Mouse (Mus musculus) liver, adult 10 weeks (tissue): ENCODE data around the gene Vmn1r56. TPM values are rescaled to one million over a fixed set of nuclear protein-coding genes. Genes with fewer than 3 reads are reported as not detected.

Experiments used
- polyA plus RNA-seq: library from polyadenylated mRNA; stranded (reverse); fragments of 350-450 nt; fragmentation: Illumina TruSeq; extraction: RNeasy Lipid Tissue Mini Kit (QIAGEN cat#74804); gene quantifications from one replicate; pipeline ENCODE4 v1.2.3, GENCODE M21; 2014; ENCODE audit warnings: low read depth, low replicate concordance

Vmn1r56 gene
- polyA plus RNA-seq, result not detected

DNA sequence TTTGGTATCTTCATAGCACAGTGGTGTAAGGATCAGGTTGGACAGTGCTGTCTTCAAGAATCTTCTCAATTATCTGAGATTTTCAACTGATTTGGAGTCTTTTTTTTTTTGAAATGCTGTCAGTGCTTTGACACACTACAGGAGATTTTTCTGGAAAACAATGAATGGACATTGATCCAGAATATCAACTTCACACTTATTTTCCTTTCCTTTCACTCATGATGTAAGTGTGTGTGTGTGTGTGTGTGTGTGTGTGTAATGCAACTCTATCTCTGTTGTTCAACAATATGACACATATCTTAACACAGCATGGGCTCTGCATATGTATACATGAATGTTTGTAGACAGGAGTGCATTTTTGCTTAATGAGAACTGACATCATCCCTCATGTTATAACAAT is at the start of gene Vmn1r56:
TSS of gene Vmn1r56 (minus strand) at position 101 of the 400 bp plus-strand sequence.

GRCm38 (mm10) chr7:5218193-5218592 is 21.6 kb upstream of the Vmn1r56 start, which contains the start of gene Vmn1r57:
Gene Vmn1r57, plus strand, starts transcription at chr7:5218493.

GRCm38 (mm10) chr7:5149570-5149969 is 47.0 kb downstream of the Vmn1r56 start, which contains the start of gene Vmn1r55:
Gene Vmn1r55, minus strand, starts transcription at chr7:5149670.

Other genes starting within 250 kb of the Vmn1r56 start
- gene Sbk2, start 232.3 kb downstream of the Vmn1r56 start, polyA plus RNA-seq, result not detected
- gene Sbk3, start 225.6 kb downstream of the Vmn1r56 start, polyA plus RNA-seq, result not detected
- 6.3 TPM for gene Zfp579, start 200.6 kb downstream of the Vmn1r56 start, polyA plus RNA-seq
- 0.58 TPM for gene Zfp524, start 182.3 kb downstream of the Vmn1r56 start, polyA plus RNA-seq
- gene Fiz1, start 182.1 kb downstream of the Vmn1r56 start, polyA plus RNA-seq, result 7.7 TPM
- not detected for gene Gm44973, start 181.3 kb downstream of the Vmn1r56 start, polyA plus RNA-seq
- gene Zfp865, start 176.4 kb downstream of the Vmn1r56 start, polyA plus RNA-seq, result 2.7 TPM
- gene Ccdc106, start 176.2 kb downstream of the Vmn1r56 start, polyA plus RNA-seq, result not detected
- 0.85 TPM for gene 4632433K11Rik, start 162.6 kb downstream of the Vmn1r56 start, polyA plus RNA-seq
- gene Zfp784, start 158.3 kb downstream of the Vmn1r56 start, polyA plus RNA-seq, result 1.9 TPM
- not detected for gene Zfp580, start 145.2 kb downstream of the Vmn1r56 start, polyA plus RNA-seq
- 9.5 TPM for gene U2af2, start 134.6 kb downstream of the Vmn1r56 start, polyA plus RNA-seq
- gene Epn1, start 116.5 kb downstream of the Vmn1r56 start, polyA plus RNA-seq, result 4.5 TPM
- not detected for gene Rfpl4, start 79.8 kb downstream of the Vmn1r56 start, polyA plus RNA-seq
- gene Rasl2-9, start 70.8 kb downstream of the Vmn1r56 start, polyA plus RNA-seq, result 1.2 TPM
- gene Vmn1r55, start 47.1 kb downstream of the Vmn1r56 start, polyA plus RNA-seq, result not detected
- not detected for gene Vmn1r57, start 21.7 kb upstream of the Vmn1r56 start, polyA plus RNA-seq
- not detected for gene Gm5065, start 153.8 kb upstream of the Vmn1r56 start, polyA plus RNA-seq
- gene Nlrp2, start 154.3 kb upstream of the Vmn1r56 start, polyA plus RNA-seq, result not detected
- gene Vmn1r58, start 216.6 kb upstream of the Vmn1r56 start, polyA plus RNA-seq, result not detected